ENCODE assay signal across 19 mouse cellular contexts in the genomic region with DNA sequence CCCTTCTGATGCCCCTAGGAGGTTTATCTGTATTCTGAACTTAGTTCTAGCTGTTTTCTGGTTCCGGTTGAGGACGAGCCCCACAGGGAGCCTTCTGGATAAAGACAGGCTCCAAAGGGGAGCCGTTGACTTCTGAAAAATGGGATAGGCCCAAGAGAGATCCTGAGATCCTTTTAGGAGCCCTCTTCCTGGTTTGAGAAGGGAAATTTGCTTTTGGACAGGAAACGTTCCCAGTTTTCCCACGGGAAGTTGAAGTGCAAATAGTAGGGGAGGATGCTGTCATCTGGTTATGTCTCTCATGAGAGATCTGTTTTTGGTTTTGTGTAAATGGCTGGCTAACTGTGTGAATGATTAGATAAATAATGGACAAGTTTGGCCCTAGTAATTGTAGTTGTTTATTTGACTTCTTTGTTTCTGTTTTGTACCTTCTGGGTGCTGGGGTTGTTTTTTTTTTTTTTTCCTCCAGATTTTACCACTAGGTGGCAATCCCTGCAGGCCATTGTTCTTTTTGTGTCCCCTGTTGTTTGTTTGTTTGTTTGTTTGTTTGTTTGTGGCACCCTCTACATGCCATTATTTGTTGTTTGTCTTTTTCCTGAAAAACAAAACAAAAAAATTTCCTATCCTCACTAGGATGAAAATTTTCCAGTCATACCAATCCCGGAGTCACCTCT. TPM values are rescaled to one million over a fixed set of nuclear protein-coding genes. Genes with fewer than 3 reads are reported as not detected.
DNase-seq lines count a peak whose midpoint lies in the region; ATAC-seq and TF ChIP-seq lines count a peak whose summit lies in the region.
"Had no signal": no experiment of that assay in that cellular context is flagged by ENCODE, and none has a peak within 500 bp of the region (broad histone marks: within the 10 kb centered on the region; RNA-seq: fewer than 3 reads in every experiment).

No protein-coding gene starts in this region.

- H3K9ac ChIP-seq in kidney, embryonic 14.5 days (ENCODE audit: low read depth, low read length): no peak overlapping the region
- H3K9ac ChIP-seq in lung, embryonic 14.5 days: no peak overlapping the region
- H3K9ac ChIP-seq: embryonic facial prominence, embryonic 12.5 days; forebrain, embryonic 13.5 days; stomach, embryonic 15.5 days had no signal

- H3K36me3 ChIP-seq in kidney, embryonic 14.5 days (ENCODE audit: control insufficient read depth, insufficient read depth, low read length): no peaks in the 10 kb centered on the region
- no peaks in the 10 kb centered on the region for H3K36me3 ChIP-seq in lung, embryonic 14.5 days (ENCODE audit: insufficient read depth)
- H3K36me3 ChIP-seq: embryonic facial prominence, embryonic 12.5 days; stomach, embryonic 15.5 days had no signal

- POLR2A ChIA-PET in Patski (lab: Charles Lee): interaction anchor here (0.5 to 0.6 kb wide), 2 partner anchors 95 to 176 kb away, joined by 3 read pairs; no protein-coding TSS in a partner anchor

- no peaks in the 10 kb centered on the region for H3K9me3 ChIP-seq in kidney, embryonic 14.5 days (ENCODE audit: control insufficient read depth, low read length)
- no peaks in the 10 kb centered on the region for H3K9me3 ChIP-seq in lung, embryonic 14.5 days (ENCODE audit: low read depth, low read length)
- H3K9me3 ChIP-seq: embryonic facial prominence, embryonic 12.5 days; stomach, embryonic 15.5 days had no signal

- no peak for TF ChIP-seq POLR2A in lung, adult 2 months (IDR thresholded peaks at IDR 0.05; ENCODE audit: borderline replicate concordance, extremely low read depth, low read depth, low read length)

- peak overlapping the region; percentile 47; the same call in 1 of the 2 replicates for H3K27ac ChIP-seq in kidney, embryonic 14.5 days (ENCODE audit: low read depth, low read length)
- 0 out of 2 replicates have a peak overlapping the region, but pooled peaks have one; percentile 2 for H3K27ac ChIP-seq in lung, embryonic 14.5 days (ENCODE audit: low read depth)
- H3K27ac ChIP-seq: embryonic facial prominence, embryonic 12.5 days; forebrain, embryonic 13.5 days; stomach, embryonic 15.5 days had no signal

- CTCF ChIA-PET in Patski (lab: Charles Lee): interaction anchor here (1.2 kb wide), 1 partner anchor 13 kb away, joined by 3 read pairs; no protein-coding TSS in a partner anchor

- ATAC-seq in kidney, embryonic 14.5 days (ENCODE audit: low FRiP score, low TSS enrichment): no peak
- no peak for ATAC-seq in lung, embryonic 14.5 days (ENCODE audit: insufficient read depth)
- no peak for ATAC-seq in Patski
- ATAC-seq: forebrain, embryonic 13.5 days; midbrain, embryonic 16.5 days had no signal

- in situ Hi-C loops in Patski (cut with MboI; ENCODE audit: low pct_unique_long_range_greater_than_20kb): no loop called here

- peaks cover 8% of the 10 kb centered on the region for H3K4me1 ChIP-seq in kidney, embryonic 14.5 days (ENCODE audit: control insufficient read depth, insufficient read depth, low read length)
- no peaks in the 10 kb centered on the region for H3K4me1 ChIP-seq in lung, embryonic 14.5 days (ENCODE audit: insufficient read depth)
- H3K4me1 ChIP-seq in lung, adult 2 months (ENCODE audit: control insufficient read depth, insufficient read depth, low read length): no peaks in the 10 kb centered on the region
- H3K4me1 ChIP-seq: embryonic facial prominence, embryonic 12.5 days; forebrain, embryonic 13.5 days; stomach, embryonic 15.5 days had no signal

- H3K4me2 ChIP-seq in kidney, embryonic 14.5 days (replicated peaks; ENCODE audit: low read depth, low read length): no peak overlapping the region
- no peak overlapping the region for H3K4me2 ChIP-seq in lung, embryonic 14.5 days
- H3K4me2 ChIP-seq: embryonic facial prominence, embryonic 12.5 days; forebrain, embryonic 13.5 days; stomach, embryonic 15.5 days had no signal

- intact Hi-C loops in heart, postnatal 25 days (cut with DNase I): loop anchor here (5.0 kb wide), 1 partner anchor 37 kb away; no protein-coding TSS in a partner anchor

- no peaks in the 10 kb centered on the region for H3K27me3 ChIP-seq in kidney, embryonic 14.5 days (ENCODE audit: control insufficient read depth, insufficient read depth, low read length)
- no peaks in the 10 kb centered on the region for H3K27me3 ChIP-seq in lung, embryonic 14.5 days (ENCODE audit: insufficient read depth, low read length)
- no peaks in the 10 kb centered on the region for H3K27me3 ChIP-seq in Patski
- H3K27me3 ChIP-seq: embryonic facial prominence, embryonic 12.5 days; forebrain, embryonic 13.5 days; stomach, embryonic 15.5 days had no signal

- WGBS in kidney, embryonic 14.5 days: 59% methylated on average over 6 of the region's 6 CpGs
- 62% methylated on average over 6 of the region's 6 CpGs for WGBS in lung, embryonic 14.5 days
- 56% methylated on average over 6 of the region's 6 CpGs for WGBS in lung, adult 2 months

- TF ChIP-seq CTCF in lung, embryonic 14.5 days (IDR thresholded peaks at IDR 0.05; ENCODE audit: low read depth): peak; percentile 22; the same call in 1 of the 2 replicates
- TF ChIP-seq CTCF in lung, adult 2 months (IDR thresholded peaks at IDR 0.05; ENCODE audit: insufficient read depth, low read length): no peak
- peak; percentile 36 for TF ChIP-seq CTCF in Patski (IDR thresholded peaks at IDR 0.05)

- DNase-seq in heart, adult 11 months: peak; percentile 93
- DNase-seq in heart, postnatal 25 days (ENCODE audit: low spot score): no peak
- no peak for DNase-seq in kidney, postnatal 25 days
- DNase-seq in lung, embryonic 14.5 days: no peak
- no peak for DNase-seq in lung, adult 2 months
- DNase-seq in Patski (ENCODE audit: low read depth, low spot score): no peak
- DNase-seq in thymus, postnatal 10 days (ENCODE audit: low spot score in 2 of 2): no peak
- DNase-seq: cerebellum, adult 9-11 months; gastrocnemius, postnatal 14 days; kidney, postnatal 10 days; lung, postnatal 36 days; retina, postnatal 1 day; thymus, adult 2 months had no signal

- H3K4me3 ChIP-seq in kidney, embryonic 14.5 days (ENCODE audit: low read length): no peak overlapping the region
- H3K4me3 ChIP-seq in lung, embryonic 14.5 days (ENCODE audit: low read depth, low read length): no peak overlapping the region
- no peak overlapping the region for H3K4me3 ChIP-seq in lung, adult 2 months (replicated peaks; ENCODE audit: extremely low read depth, low read depth, low read length)
- H3K4me3 ChIP-seq: embryonic facial prominence, embryonic 12.5 days; erythroblast, embryonic 14.5 days; forebrain, embryonic 13.5 days; stomach, embryonic 15.5 days had no signal

RNA-seq across cellular contexts. Expression of gene Ppib, which starts 10.0 kb away (rescaled TPM):
- total RNA-seq in heart, postnatal 25 days (2021): 100 to 1,000 TPM; 144 to 157 TPM
- polyA plus RNA-seq in kidney, embryonic 14.5 days (2014; fragmentation: Nextera tagmentation; extraction: Ambion mirVana): 622 and 701 TPM in 2 replicates
- 654 and 655 TPM in 2 replicates for polyA plus RNA-seq in lung, embryonic 14.5 days (2014; fragmentation: Nextera tagmentation; extraction: Ambion mirVana)
- polyA plus RNA-seq in lung, adult 2 months (2012; rRNA removed): 162 and 176 TPM in 2 replicates
- 715 TPM for polyA plus RNA-seq in Patski (2021)

RNA-seq across cellular contexts. Expression of gene Snx22, which starts 19.5 kb away (rescaled TPM):
- total RNA-seq in heart, postnatal 25 days (2021): under 1 TPM; 0.59 to 0.83 TPM
- 0.91 and 1.5 TPM in 2 replicates for polyA plus RNA-seq in kidney, embryonic 14.5 days (2014; fragmentation: Nextera tagmentation; extraction: Ambion mirVana)
- 11.0 and 11.1 TPM in 2 replicates for polyA plus RNA-seq in lung, embryonic 14.5 days (2014; fragmentation: Nextera tagmentation; extraction: Ambion mirVana)
- 14.5 and 18.0 TPM in 2 replicates for polyA plus RNA-seq in lung, adult 2 months (2012; rRNA removed)
- 0.44 TPM for polyA plus RNA-seq in Patski (2021)
